Mouse (Mus musculus): ENCODE data around the gene Aldh3b3. TPM values are rescaled to one million over a fixed set of nuclear protein-coding genes. Genes with fewer than 3 reads are reported as not detected.

Aldh3b3 gene
- polyA plus RNA-seq, 1 experiment from 2014 or later: not detected

DNA sequence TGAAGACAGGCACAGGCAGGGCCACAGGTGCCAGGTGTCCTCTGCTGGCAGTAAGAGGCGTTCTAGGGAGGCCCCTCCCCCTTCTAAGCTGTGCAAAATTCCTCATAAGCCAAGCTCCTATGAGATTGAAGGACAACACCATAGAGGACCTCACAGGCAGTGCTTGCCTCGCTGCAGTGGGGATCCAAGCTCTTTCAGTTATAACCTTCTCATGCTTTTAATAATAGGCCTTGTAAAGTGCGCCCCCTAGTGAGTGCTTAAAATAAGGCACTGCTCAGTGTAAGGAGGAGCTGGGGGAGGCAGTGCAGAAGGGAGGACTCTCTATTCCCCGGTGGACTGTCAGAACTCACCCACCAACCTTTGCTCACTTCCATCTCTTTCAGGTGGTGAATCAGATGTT is 21.9 kb downstream of the Aldh3b3 start:
- no peak overlapping the region for H3K4me2 ChIP-seq
- H3K4me1 ChIP-seq: peaks cover 18% of the 10 kb centered on the region
- no peaks in the 10 kb centered on the region for H3K36me3 ChIP-seq
- no peak overlapping the region for H3K9ac ChIP-seq
- no peak overlapping the region for H3K4me3 ChIP-seq
- peaks cover 11% of the 10 kb centered on the region for H3K27me3 ChIP-seq (replicated peaks)
- no peak overlapping the region for H3K27ac ChIP-seq (replicated peaks)
- no peaks in the 10 kb centered on the region for H3K9me3 ChIP-seq
- WGBS: 12% methylated on average over 4 of the region's 4 CpGs
- no peak for ATAC-seq (ENCODE audit: extremely low read depth, insufficient number of reproducible peaks, low FRiP score, low TSS enrichment)

DNA sequence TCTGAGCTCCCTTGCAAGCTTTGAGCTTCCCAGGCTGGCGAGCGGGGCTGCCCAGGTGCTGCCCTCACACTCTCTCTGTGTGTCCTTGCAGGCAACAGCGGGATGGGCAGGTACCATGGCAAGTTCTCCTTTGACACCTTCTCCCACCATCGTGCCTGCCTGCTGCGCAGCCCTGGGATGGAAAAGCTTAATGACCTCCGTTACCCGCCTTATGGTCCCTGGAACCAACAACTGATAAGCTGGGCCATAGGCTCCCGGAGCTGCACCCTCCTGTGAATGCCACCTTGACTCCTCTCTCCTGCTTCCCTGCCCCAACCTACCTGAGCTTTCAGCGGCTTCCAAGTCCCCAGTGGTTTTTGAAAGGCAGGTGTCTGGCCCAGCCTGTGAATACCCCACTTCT is 22.5 kb downstream of the Aldh3b3 start:
- H3K9ac ChIP-seq: no peak overlapping the region
- no peak for ATAC-seq (ENCODE audit: extremely low read depth, insufficient number of reproducible peaks, low FRiP score, low TSS enrichment)
- 63% methylated on average over 9 of the region's 9 CpGs for WGBS

DNA sequence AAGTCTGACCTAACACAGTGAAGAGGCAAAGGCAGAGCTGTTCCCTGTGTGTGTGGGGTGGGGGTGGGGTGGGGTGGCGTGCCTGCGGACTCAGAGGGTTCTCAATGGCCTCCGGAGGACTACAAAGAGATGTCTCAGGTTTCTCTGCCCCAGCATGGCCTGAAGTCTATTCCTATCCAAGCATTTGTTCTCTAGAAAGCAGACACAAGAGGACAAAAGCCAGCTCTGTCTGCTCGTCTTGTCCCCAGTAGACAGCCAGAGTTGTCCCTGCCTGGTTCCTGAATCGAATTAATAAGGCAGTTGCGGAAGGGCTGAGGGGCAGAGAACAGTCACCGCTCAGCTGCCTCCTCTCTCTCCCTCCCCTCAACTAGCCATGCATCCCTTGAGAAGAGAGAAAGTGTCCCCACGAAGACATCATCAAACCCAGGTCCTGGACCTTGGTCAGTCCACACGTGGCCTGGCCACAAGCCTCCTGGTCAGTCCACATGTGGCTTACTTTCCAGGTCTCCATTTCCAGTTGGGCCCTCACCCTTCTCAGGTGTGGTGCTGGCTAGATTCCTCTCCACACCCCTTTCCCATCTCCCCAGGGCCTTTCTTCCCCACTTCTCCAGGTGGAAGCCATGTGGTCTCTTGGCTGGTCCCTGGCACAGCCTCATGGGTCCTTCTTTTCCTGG is 25.2 kb downstream of the Aldh3b3 start:
- no peak overlapping the region for H3K9ac ChIP-seq
- H3K4me2 ChIP-seq: no peak overlapping the region
- peaks cover 42% of the 10 kb centered on the region for H3K4me1 ChIP-seq
- peaks cover 1% of the 10 kb centered on the region; the same call in 1 of the 2 replicates for H3K36me3 ChIP-seq
- H3K27ac ChIP-seq (replicated peaks): no peak overlapping the region
- H3K9me3 ChIP-seq: no peaks in the 10 kb centered on the region
- ATAC-seq (ENCODE audit: extremely low read depth, insufficient number of reproducible peaks, low FRiP score, low TSS enrichment): no peak
- peaks cover 7% of the 10 kb centered on the region for H3K27me3 ChIP-seq (replicated peaks)
- no peak overlapping the region for H3K4me3 ChIP-seq
- 44% methylated on average over 9 of the region's 9 CpGs for WGBS

More for the DNA sequence above, 22.5 kb downstream of the Aldh3b3 start:
- Histone ChIP-seq H3K4me3 (no peak overlapping the region), H3K27ac (replicated peaks) (no peak overlapping the region), H3K4me1 (peaks cover 25% of the 10 kb centered on the region), H3K9me3 (no peaks in the 10 kb centered on the region), H3K27me3 (replicated peaks) (peaks cover 7% of the 10 kb centered on the region), H3K36me3 (no peaks in the 10 kb centered on the region), H3K4me2 (no peak overlapping the region)

DNA sequence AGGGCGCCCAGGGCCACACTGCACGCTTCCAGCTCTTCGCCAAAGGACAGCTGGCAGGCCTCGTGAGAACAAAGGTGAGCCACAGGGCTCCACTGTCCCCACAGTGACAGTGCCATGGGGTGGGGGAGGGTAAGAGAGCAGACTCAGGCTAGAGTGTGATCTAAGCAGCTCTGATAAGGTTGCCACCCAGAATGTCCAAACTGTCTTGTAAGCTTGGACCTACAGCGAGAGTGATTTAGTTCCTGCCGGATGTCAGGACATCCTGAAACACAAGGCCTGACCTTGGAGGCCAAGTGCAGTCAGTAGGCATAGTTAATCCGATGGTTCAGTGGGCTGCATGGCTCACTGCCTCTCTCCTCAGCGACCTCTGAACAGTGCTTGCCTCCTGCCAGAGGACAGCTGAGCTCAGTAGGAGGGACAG is 26.8 kb downstream of the Aldh3b3 start:
- Histone ChIP-seq H3K9ac (peak overlapping the region; percentile 3; the same call in 1 of the 2 replicates), H3K27me3 (replicated peaks) (peaks cover 7% of the 10 kb centered on the region; the same call in 1 of the 2 replicates), H3K9me3 (0 out of 2 replicates have a peak, but pooled peaks cover 3% of the 10 kb centered on the region), H3K4me3 (no peak overlapping the region), H3K27ac (replicated peaks) (peak overlapping the region; percentile 60), H3K4me2 (no peak overlapping the region), H3K4me1 (peaks cover 40% of the 10 kb centered on the region), H3K36me3 (peaks cover 4% of the 10 kb centered on the region; the same call in 1 of the 2 replicates)
- WGBS: 26% methylated on average over 8 of the region's 8 CpGs
- ATAC-seq (ENCODE audit: extremely low read depth, insufficient number of reproducible peaks, low FRiP score, low TSS enrichment): 0 out of 2 replicates have a peak, but pooled peaks have one; percentile 8

DNA sequence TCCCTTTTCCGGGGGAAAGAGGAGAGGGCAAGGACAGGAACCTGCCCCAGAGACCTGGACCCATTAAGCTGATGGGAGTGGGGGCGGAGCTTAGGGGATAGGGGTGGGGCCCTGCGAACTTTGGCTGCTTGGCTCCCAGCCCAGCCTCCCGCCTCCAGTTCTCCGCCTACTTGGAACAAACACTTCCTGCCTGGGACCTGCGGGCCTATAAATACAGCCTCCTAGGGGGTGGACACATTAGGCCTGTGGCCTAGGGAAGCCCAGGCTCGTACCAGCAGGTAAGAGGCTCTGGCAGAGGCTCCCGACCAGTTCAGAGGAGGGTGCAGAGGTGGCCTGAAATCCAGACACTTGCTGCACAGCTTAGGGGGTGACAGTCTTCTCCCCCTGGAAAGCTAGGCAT is 27.9 kb downstream of the Aldh3b3 start, which contains the start of gene Acy3:
Gene Acy3, plus strand, starts transcription at position 237 of the 400 bp plus-strand sequence.
- WGBS: 7% methylated on average over 8 of the region's 8 CpGs
- peaks cover 4% of the 10 kb centered on the region; the same call in 1 of the 2 replicates for H3K36me3 ChIP-seq
- peak within 1 kb of the TSS; percentile 60 for H3K27ac ChIP-seq (replicated peaks)
- peak; percentile 50; the same call in 1 of the 2 replicates for ATAC-seq (ENCODE audit: extremely low read depth, insufficient number of reproducible peaks, low FRiP score, low TSS enrichment)
- peaks cover 40% of the 10 kb centered on the region for H3K4me1 ChIP-seq
- peak within 1 kb of the TSS; percentile 53 for H3K4me2 ChIP-seq
- peak within 1 kb of the TSS; percentile 74 for H3K9ac ChIP-seq
- 0 out of 2 replicates have a peak, but pooled peaks cover 3% of the 10 kb centered on the region for H3K9me3 ChIP-seq
- H3K4me3 ChIP-seq: peak within 1 kb of the TSS; percentile 14; the same call in 1 of the 2 replicates
- H3K27me3 ChIP-seq (replicated peaks): 0 out of 2 replicates have a peak, but pooled peaks cover 1% of the 10 kb centered on the region

DNA sequence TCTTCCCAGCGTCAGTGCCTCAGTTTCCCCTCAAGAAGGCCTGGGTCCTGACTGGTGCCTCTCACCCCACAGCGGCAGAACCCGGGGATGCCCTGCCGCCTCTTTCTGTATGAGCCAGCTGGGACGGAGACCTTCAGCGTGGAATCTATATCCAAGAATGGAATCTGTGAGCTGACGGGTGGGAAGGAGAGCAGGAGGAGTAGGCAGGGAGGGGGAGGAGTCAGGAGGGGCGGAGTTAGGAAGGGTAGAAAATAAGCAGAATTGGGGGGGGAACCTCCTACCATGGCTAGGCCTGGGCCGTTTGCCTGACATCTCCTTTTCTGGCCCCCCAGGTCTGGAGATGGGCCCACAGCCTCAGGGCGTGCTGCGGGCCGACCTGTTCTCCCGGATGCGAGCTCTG is 29.6 kb downstream of the Aldh3b3 start:
- peaks cover 4% of the 10 kb centered on the region; the same call in 1 of the 2 replicates for H3K36me3 ChIP-seq
- ATAC-seq (ENCODE audit: extremely low read depth, insufficient number of reproducible peaks, low FRiP score, low TSS enrichment): no peak
- H3K4me3 ChIP-seq: no peak overlapping the region
- no peak overlapping the region for H3K9ac ChIP-seq
- H3K4me1 ChIP-seq: peaks cover 37% of the 10 kb centered on the region
- H3K9me3 ChIP-seq: 0 out of 2 replicates have a peak, but pooled peaks cover 3% of the 10 kb centered on the region
- WGBS: 80% methylated on average over 14 of the region's 14 CpGs
- H3K4me2 ChIP-seq: no peak overlapping the region
- H3K27me3 ChIP-seq (replicated peaks): no peaks in the 10 kb centered on the region
- no peak overlapping the region for H3K27ac ChIP-seq (replicated peaks)

DNA sequence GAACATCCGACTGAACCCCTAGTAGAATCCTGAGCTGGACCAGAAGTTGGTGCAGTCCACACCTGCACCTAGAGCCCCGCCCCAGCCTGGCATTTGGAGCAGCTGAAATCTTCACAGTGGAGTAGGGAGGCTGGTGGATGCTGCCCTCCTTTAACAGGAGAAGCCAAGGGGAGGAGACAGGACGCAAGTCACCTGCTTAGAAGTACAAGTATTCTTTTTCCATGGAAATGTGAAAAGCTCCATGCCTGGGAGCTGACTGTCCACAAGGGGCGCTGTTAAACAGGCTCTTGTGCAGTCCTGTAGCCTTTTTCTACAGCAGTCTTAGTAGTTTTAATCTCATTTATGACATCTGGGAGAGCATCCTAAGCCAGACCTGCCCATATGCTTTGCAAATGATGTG is 30.3 kb downstream of the Aldh3b3 start:
- 87% methylated on average over 4 of the region's 4 CpGs for WGBS
- no peaks in the 10 kb centered on the region; the same call in 1 of the 2 replicates for H3K27me3 ChIP-seq (replicated peaks)
- H3K4me2 ChIP-seq: no peak overlapping the region
- peaks cover 4% of the 10 kb centered on the region; the same call in 1 of the 2 replicates for H3K36me3 ChIP-seq
- no peak overlapping the region for H3K4me3 ChIP-seq
- no peak overlapping the region for H3K9ac ChIP-seq
- no peak for ATAC-seq (ENCODE audit: extremely low read depth, insufficient number of reproducible peaks, low FRiP score, low TSS enrichment)
- no peak overlapping the region for H3K27ac ChIP-seq (replicated peaks)
- peaks cover 31% of the 10 kb centered on the region for H3K4me1 ChIP-seq
- 0 out of 2 replicates have a peak, but pooled peaks cover 3% of the 10 kb centered on the region for H3K9me3 ChIP-seq

DNA sequence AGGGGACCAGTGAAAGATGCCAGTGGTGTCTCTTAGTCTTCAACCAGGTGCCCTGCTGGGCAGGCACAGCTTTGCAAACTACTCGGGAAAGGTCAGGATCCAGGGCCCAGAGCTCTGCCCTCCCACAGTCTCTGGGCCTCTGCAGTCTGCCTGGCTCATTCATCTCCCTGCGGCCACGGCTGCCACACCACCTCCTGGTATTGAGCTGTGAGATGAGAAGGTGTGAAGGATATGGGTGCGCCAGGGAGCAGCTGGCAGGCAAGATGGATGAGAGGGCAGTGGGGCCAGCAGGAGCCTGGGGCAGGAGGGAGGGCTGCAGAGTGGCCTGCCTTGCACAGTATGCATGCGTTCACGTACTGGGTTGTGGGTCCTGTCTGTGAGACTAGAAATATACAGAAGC is 32.4 kb downstream of the Aldh3b3 start:
- no peak for ATAC-seq (ENCODE audit: extremely low read depth, insufficient number of reproducible peaks, low FRiP score, low TSS enrichment)

DNA sequence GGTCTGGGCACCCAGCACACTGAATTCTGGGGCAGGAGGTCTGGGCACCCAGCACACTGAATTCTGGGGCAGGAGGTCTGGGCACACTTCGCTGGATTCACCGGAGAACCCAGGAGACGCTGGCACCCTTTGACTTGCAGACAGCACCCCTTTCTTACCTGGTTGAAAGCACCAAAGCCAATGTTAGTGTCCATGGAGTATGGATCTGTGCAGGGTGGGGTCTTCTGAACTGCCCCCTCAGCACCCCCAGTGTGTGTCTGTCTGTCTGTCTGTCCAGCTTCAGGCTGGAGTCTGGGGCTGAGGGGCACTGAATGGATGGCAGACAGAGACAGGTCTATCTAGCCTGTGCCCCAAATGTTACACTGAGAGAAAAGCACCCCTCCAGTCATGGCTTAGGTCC is 33.1 kb downstream of the Aldh3b3 start:
- Histone ChIP-seq H3K4me1 (peaks cover 11% of the 10 kb centered on the region), H3K9ac (no peak overlapping the region), H3K36me3 (peaks cover 4% of the 10 kb centered on the region; the same call in 1 of the 2 replicates), H3K4me3 (no peak overlapping the region), H3K27me3 (replicated peaks) (peaks cover 3% of the 10 kb centered on the region; the same call in 1 of the 2 replicates), H3K4me2 (no peak overlapping the region), H3K9me3 (0 out of 2 replicates have a peak, but pooled peaks cover 3% of the 10 kb centered on the region), H3K27ac (replicated peaks) (no peak overlapping the region)
- no peak for ATAC-seq (ENCODE audit: extremely low read depth, insufficient number of reproducible peaks, low FRiP score, low TSS enrichment)
- 82% methylated on average over 3 of the region's 3 CpGs for WGBS

More for the DNA sequence above, 32.4 kb downstream of the Aldh3b3 start:
- H3K27ac ChIP-seq (replicated peaks): no peak overlapping the region
- no peaks in the 10 kb centered on the region; the same call in 1 of the 2 replicates for H3K27me3 ChIP-seq (replicated peaks)
- no peak overlapping the region for H3K9ac ChIP-seq
- WGBS: 44% methylated on average over 6 of the region's 6 CpGs
- H3K4me3 ChIP-seq: no peak overlapping the region
- peaks cover 19% of the 10 kb centered on the region for H3K4me1 ChIP-seq
- H3K36me3 ChIP-seq: peaks cover 4% of the 10 kb centered on the region; the same call in 1 of the 2 replicates
- H3K4me2 ChIP-seq: no peak overlapping the region
- H3K9me3 ChIP-seq: 0 out of 2 replicates have a peak, but pooled peaks cover 3% of the 10 kb centered on the region

DNA sequence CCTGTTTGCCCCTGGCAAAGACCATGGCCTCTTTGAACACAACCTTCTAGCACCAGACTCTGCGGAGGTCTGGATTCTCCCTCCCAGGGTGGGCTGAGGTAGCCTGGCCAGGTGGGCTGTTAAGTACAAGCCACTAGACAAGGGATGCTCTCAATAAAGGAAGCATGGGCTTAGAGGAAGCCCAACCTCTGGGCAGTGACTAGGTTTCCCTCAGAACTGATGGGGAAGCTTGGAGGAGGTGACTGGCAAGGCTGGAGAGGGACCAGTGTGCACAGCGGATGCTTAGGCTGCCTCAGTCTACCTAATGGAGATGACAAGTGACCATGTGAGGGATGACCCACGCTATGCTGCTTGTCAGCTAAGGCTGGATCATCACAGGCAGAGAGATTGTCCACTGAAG is 33.5 kb downstream of the Aldh3b3 start:
- H3K4me2 ChIP-seq: no peak overlapping the region
- no peak overlapping the region for H3K9ac ChIP-seq
- peaks cover 7% of the 10 kb centered on the region for H3K4me1 ChIP-seq
- no peak for ATAC-seq (ENCODE audit: extremely low read depth, insufficient number of reproducible peaks, low FRiP score, low TSS enrichment)
- H3K4me3 ChIP-seq: no peak overlapping the region
- H3K27me3 ChIP-seq (replicated peaks): peaks cover 4% of the 10 kb centered on the region; the same call in 1 of the 2 replicates
- H3K36me3 ChIP-seq: peaks cover 4% of the 10 kb centered on the region; the same call in 1 of the 2 replicates
- H3K27ac ChIP-seq (replicated peaks): no peak overlapping the region
- WGBS: 83% methylated on average over 3 of the region's 3 CpGs
- 0 out of 2 replicates have a peak, but pooled peaks cover 3% of the 10 kb centered on the region for H3K9me3 ChIP-seq

DNA sequence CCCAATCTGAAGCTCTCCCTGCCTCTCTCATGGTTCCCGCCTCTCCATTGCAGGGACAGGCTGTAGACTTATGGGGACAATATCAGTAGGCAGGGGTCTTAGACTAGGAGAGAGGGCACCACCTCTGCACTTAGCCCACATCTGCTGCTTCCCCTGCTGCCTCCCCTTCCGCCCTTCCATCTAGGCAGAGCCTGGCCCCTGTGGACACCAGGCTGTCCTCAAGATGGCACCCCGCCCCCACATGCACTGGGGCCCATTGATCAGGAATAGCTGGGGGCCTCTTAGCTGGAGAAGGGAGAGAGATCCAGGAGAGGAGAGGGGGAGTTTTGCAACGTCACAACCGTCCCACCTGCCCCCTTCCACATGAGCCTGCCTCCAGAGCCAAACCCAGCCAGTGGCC is 34.0 kb downstream of the Aldh3b3 start, which contains the start of gene Tbx10:
Gene Tbx10, plus strand, starts transcription at position 337 of the 400 bp plus-strand sequence.
- H3K4me1 ChIP-seq: peaks cover 3% of the 10 kb centered on the region; the same call in 1 of the 2 replicates
- H3K36me3 ChIP-seq: peaks cover 4% of the 10 kb centered on the region; the same call in 1 of the 2 replicates
- no peak within 1 kb of the TSS for H3K9ac ChIP-seq
- no peak within 1 kb of the TSS for H3K4me3 ChIP-seq
- no peak within 1 kb of the TSS for H3K27ac ChIP-seq (replicated peaks)
- 43% methylated on average over 5 of the region's 5 CpGs for WGBS
- no peak within 1 kb of the TSS for H3K4me2 ChIP-seq
- H3K9me3 ChIP-seq: 0 out of 2 replicates have a peak, but pooled peaks cover 3% of the 10 kb centered on the region
- ATAC-seq (ENCODE audit: extremely low read depth, insufficient number of reproducible peaks, low FRiP score, low TSS enrichment): no peak
- H3K27me3 ChIP-seq (replicated peaks): peaks cover 4% of the 10 kb centered on the region; the same call in 1 of the 2 replicates

Data from heart, embryonic 13.5 days (tissue).